Mouse (Mus musculus) gastrocnemius, postnatal 4 days (tissue): ENCODE measurements at regions not wholly inside any gene's neighbourhood (a gene's known extent, or its start where the extent isn't known, plus 50 kb on each side); places are given as distances from the start of the nearest gene placed in this dataset.

Experiments used
- DNase-seq, 2 experiments: peaks; one replicate each; pipeline ENCODE4 v3.0.0; 2021 to 2022; ENCODE audit warnings: low spot score in 2 of 2, mixed read lengths in 2 of 2

DNA sequence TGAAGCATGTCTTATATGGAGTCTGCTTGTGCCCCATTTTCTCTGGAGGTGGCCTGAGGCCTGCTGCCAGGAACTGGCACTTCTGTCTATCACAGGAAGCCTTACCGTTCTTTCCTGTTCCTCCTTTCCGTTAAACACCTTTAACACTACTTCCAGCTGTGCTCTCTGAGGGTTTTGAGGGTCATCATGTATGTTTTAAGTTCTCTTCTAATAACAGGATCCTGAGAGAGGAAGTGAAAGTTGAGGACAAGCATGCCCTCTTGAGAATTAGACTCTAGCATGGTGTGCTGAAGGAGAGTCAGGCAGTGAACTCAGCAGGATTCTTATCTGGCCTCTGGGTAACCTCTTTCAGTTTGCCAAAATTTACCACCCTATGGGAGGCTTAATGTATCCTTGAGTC lies 418.0 kb upstream of the 9430069I07Rik start:
- DNase-seq = no peak

DNA sequence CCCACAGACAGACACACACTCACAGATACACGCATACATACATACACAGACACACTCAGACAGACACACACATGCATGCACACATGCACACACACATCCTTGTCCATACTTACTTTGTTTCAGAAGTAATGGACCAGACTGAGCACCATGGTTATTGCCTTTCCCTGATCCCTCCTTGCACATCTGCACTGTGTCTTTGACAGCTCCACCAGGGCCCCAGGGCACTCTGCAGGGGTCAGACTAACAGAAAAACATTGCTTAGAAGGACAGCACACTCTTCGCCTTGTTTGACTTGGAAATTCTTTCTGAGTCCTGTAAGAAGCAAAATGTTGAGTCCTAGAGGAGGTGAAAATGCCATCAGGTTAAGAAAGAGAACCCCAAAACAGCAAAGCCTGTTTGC lies 394.1 kb upstream of the 9430069I07Rik start:
- DNase-seq = no peak

DNA sequence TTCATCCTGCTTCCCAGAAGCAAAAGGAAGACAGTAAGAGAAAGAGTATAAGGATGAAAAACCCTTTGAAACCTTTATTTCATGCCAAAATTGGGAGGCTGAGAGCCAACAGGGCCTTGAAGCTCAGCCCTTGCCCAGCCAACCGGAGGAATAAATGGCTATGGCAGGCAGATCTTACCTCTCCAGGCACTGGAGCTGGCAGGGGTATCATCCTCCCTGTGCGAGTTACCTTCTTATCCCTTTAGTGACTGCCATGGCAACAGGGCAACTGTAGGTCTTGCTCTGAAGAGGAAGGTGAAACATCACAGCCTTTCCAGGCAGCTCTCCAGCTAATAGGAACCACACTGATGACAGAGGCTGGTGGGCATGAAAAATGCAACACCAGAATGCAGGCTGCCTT lies 393.3 kb upstream of the 9430069I07Rik start:
- no peak for DNase-seq

DNA sequence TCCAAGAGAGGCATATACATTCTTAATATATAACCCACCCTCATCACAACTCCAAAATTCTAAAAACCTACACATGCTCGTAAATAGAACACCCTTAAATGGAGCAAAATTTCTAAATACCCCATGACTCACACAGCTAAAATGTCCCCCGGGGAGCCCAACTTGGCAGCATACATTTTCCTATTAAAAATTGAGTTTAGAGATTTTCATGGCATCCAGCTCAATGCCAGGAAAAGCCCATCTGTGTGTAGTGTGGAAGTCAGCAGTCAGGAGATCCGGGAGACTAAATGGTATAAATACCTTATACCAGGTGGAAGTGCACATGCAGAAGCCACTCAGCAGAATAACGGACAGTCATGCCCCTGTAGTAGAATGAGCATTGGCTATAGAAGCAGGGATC lies 389.4 kb upstream of the 9430069I07Rik start:
- DNase-seq = no peak

DNA sequence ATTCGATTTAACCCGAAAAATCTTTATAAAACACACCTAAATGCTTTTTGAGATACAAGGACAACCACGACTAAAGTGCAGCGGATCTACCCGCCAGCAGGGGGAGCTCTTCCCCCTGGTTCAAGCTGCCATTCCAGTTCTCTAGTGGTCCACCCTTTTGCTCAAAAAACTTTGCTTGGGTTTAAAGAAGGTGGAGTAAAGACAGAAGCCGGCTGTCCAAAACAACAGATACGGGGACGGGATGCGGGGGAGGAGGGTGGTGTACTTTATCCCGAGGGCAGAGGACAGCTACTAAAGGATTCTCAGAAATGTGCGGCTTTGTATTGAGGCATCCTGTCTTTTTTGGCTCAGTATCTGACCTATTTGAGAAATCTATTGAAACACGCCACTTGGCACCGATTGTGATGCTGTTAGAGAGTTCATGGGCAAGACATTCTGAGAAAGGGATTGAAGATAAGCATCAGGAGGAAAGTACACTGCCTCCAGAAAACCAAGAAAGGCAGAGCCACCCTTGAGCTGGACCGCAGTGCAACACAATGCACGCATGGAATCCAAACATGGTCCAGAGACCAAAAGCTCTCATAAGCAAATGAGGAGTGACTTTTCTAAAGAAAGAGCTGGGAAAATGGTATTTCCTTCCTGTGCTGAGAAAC lies 385.6 kb upstream of the 9430069I07Rik start:
- DNase-seq = peak in 1 of 2 experiments; percentile 32

DNA sequence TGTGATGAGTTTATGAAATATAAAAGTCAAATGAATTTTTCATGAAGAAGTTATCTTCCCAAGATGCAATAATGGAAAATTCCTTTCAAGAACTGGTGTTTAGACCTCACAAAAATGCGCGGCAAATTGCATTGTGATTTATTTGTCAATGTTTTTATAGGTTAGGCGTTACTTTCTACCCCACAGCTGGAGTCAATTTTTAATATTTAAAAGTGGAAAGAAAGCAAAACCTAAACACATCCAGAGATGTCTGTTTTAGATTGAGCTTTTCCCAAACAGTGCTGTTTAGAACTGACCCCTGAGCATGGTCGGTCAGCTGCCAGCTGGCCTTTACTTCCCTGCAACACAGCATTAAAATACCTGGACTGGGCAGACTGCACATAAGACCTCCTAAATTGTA lies 383.8 kb upstream of the 9430069I07Rik start:
- DNase-seq = no peak
